Mouse (Mus musculus): ENCODE measurements at regions not wholly inside any gene's neighbourhood (a gene's known extent, or its start where the extent isn't known, plus 50 kb on each side); places are given as distances from the start of the nearest gene placed in this dataset.
"Not testable (repeated sequence)": the region's sequence is repeated elsewhere in the genome, so short reads cannot be mapped to it uniquely, and the experiment has no call there.

DNA sequence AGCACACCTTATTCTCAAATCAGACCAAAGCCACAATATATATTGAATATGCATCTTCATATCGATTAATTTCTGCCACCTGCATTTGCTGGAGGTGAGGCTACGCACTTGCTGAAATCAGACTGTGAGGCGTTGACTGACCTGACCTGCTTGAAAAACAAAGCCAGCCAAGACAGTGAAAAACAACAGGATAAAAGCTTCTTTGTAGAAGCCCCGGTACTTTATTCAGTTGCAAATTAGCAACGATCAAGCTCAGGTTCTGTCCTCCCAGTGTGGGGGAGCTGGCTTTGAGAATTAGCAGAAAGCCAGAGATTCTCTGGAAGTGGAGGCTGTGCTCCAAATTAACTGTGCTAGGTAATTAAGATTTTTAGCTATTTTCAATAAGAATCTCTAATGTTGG, 100.6 kb downstream of the Vmn2r79 start:
- no peak overlapping the region for H3K4me2 ChIP-seq
- WGBS, result 73% methylated on average over 5 of the region's 5 CpGs
- no peaks in the 10 kb centered on the region for H3K36me3 ChIP-seq
- no peak overlapping the region for H3K4me3 ChIP-seq
- H3K9ac ChIP-seq, result no peak overlapping the region
- no peaks in the 10 kb centered on the region; the same call in none of the 2 replicates for H3K9me3 ChIP-seq (replicated peaks)
- no peak for ATAC-seq (replicated peaks; ENCODE audit: insufficient number of reproducible peaks, insufficient read depth, low FRiP score, low read depth)
- no peaks in the 10 kb centered on the region for H3K4me1 ChIP-seq (replicated peaks)
- H3K27me3 ChIP-seq, result no peaks in the 10 kb centered on the region
- H3K27ac ChIP-seq, result no peak overlapping the region

DNA sequence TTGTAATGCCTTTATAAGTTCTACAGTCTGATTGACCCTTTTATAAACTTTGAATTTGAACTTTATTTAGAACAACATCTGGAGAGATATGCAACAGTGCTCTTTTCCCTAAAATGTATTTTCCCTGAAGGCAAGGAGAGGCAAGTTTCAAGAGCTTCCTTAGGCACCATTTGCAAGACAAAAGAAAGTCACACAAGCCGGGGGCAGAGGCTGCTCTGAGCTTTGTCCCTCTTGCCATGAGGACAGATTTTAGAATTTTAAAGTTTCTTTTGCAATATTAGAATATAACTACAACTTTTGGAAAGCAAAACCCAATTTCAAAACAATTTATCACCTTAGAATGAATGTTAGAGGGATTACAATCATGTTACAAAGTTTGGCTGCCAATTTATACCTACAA, 103.7 kb downstream of the Vmn2r79 start:
- H3K36me3 ChIP-seq; H3K4me1 ChIP-seq (replicated peaks); H3K27me3 ChIP-seq; H3K4me3 ChIP-seq; H3K4me2 ChIP-seq; H3K9ac ChIP-seq; H3K27ac ChIP-seq; H3K9me3 ChIP-seq (replicated peaks); ATAC-seq (replicated peaks; ENCODE audit: insufficient number of reproducible peaks, insufficient read depth, low FRiP score, low read depth): not testable (repeated sequence)
- WGBS, result 54% methylated on average over 1 of the region's 1 CpGs

DNA sequence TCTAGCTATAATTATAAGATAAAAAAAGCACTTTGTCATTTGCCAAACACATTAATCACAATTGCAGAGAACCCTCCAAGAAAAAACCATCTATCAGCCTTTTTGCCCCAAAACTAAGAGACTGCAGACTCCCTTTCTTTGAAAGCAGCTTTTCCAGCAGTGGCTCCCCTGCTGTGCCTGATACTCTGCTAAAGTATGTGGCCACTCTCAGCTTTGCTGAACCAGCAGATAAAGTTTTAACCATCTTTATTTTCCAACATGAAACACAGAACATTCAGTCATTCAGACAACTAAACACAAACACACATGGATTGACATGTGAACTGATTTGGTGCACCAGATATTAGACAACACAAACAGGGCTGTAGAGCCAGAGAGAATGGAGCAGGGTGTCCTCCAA, 104.5 kb downstream of the Vmn2r79 start:
- not testable (repeated sequence) for H3K4me2 ChIP-seq; H3K36me3 ChIP-seq; H3K4me3 ChIP-seq; H3K9ac ChIP-seq; H3K27me3 ChIP-seq; H3K9me3 ChIP-seq (replicated peaks); H3K27ac ChIP-seq; H3K4me1 ChIP-seq (replicated peaks); ATAC-seq (replicated peaks; ENCODE audit: insufficient number of reproducible peaks, insufficient read depth, low FRiP score, low read depth)

DNA sequence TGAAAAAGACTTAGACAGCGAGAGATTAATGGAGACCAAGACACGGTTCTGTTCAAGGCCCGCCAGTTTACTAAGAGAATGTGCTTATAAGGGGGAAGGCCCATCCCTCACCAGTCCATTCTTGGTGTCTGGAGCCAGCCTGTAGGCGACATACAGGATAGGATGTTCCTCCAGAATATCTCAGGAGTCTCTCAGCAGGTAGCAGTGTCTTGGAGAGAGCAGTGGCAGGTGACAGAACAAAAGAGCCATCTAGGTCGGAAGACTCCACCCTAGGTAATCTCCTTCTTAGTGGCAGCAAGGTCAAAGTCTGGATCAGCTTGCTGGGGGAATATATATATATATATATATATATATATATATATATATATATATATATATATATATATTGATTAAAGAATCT, 105.4 kb downstream of the Vmn2r79 start:
- H3K36me3 ChIP-seq; H3K4me2 ChIP-seq; H3K9ac ChIP-seq; H3K4me1 ChIP-seq (replicated peaks); H3K4me3 ChIP-seq; H3K9me3 ChIP-seq (replicated peaks); H3K27me3 ChIP-seq; H3K27ac ChIP-seq; ATAC-seq (replicated peaks; ENCODE audit: insufficient number of reproducible peaks, insufficient read depth, low FRiP score, low read depth): not testable (repeated sequence)
- 62% methylated on average over 5 of the region's 5 CpGs for WGBS

DNA sequence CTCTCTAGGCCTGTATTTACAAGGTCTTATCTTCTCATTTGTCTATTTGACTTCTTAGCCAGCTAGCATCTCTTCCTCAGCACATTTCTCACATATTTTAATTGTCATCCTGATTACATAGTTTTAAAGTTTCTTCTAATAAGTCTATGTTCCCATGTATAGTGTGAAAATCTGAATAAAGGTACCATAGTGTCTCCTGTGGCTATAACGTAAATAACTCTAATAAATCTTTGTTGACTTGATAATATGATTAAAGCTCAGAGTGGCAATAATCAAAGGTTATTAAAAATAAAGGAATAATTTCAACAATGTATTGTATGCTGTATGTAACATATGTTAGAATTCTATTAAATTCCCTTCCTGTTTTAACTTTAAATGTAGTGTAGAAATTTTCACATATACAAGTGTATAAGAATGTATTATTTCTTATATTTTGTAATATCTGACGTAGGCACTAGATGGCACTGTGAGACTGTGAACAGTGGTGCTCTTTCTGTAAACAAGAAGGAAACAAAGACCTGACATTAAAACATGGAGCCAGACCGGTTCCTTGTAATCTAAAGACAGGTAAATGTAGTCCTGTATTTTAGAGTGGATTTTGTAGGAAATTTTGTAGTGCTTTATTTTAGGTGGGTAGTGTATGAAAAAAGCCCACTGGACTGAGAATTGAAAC, 114.5 kb downstream of the Vmn2r79 start:
- H3K27ac ChIP-seq, result no peak overlapping the region
- ATAC-seq (replicated peaks; ENCODE audit: insufficient number of reproducible peaks, insufficient read depth, low FRiP score, low read depth), result no peak
- H3K36me3 ChIP-seq, result no peaks in the 10 kb centered on the region
- no peaks in the 10 kb centered on the region for H3K4me1 ChIP-seq (replicated peaks)
- H3K9ac ChIP-seq, result no peak overlapping the region
- no peaks in the 10 kb centered on the region for H3K27me3 ChIP-seq
- H3K4me3 ChIP-seq, result no peak overlapping the region
- H3K9me3 ChIP-seq (replicated peaks), result no peaks in the 10 kb centered on the region
- 34% methylated on average over 3 of the region's 3 CpGs for WGBS
- H3K4me2 ChIP-seq, result peak overlapping the region; percentile 41; the same call in 1 of the 2 replicates

DNA sequence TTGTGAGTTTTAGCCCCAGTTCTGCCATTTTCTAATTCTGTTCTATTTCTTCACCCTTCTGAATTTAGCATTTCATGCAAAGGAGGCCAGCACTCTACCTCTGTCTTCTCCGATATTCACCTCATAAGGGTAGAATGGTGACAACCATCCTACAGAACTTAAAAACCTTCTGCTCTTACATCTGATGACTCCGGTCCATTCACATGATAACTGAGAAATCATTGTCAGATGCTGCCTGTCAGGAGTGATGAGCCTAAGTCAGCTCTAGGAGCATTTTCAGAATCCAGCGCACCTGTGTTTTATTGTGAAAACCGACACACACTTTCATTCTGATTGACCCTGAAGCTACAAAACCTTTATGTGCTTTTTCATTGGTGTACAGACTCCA, 115.1 kb downstream of the Vmn2r79 start:
- H3K4me3 ChIP-seq, result no peak overlapping the region
- H3K4me2 ChIP-seq, result peak overlapping the region; percentile 41; the same call in 1 of the 2 replicates
- H3K4me1 ChIP-seq (replicated peaks), result no peaks in the 10 kb centered on the region
- ATAC-seq (replicated peaks; ENCODE audit: insufficient number of reproducible peaks, insufficient read depth, low FRiP score, low read depth), result no peak
- whole genome bisulfite sequencing, result 69% methylated on average over 4 of the region's 4 CpGs
- H3K9ac ChIP-seq, result no peak overlapping the region
- no peaks in the 10 kb centered on the region for H3K36me3 ChIP-seq
- H3K27me3 ChIP-seq, result no peaks in the 10 kb centered on the region
- H3K27ac ChIP-seq, result no peak overlapping the region
- H3K9me3 ChIP-seq (replicated peaks), result no peaks in the 10 kb centered on the region

DNA sequence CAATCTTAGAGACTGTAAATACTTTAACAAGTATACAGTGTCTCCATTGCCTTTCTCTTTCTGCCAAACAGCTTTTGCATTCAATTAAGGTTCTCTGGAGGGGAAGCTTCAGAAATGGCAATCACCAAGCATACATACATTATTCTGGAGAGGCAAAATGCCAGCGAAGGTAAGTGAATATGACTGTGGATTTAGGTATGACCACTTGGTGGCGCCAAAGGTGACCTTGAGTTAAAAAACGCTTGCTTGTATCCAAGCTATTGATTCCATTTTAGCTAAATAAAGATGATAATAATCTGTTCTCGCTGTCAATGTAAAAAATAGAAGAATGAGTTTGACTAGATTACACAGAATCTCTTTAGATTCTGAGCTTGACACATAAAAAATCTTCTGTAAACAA, 117.7 kb downstream of the Vmn2r79 start:
- H3K9me3 ChIP-seq (replicated peaks), result no peaks in the 10 kb centered on the region
- H3K4me3 ChIP-seq, result no peak overlapping the region
- WGBS, result 6% methylated on average over 4 of the region's 4 CpGs
- no peaks in the 10 kb centered on the region for H3K4me1 ChIP-seq (replicated peaks)
- ATAC-seq (replicated peaks; ENCODE audit: insufficient number of reproducible peaks, insufficient read depth, low FRiP score, low read depth), result no peak
- no peak overlapping the region for H3K9ac ChIP-seq
- H3K36me3 ChIP-seq, result no peaks in the 10 kb centered on the region
- no peak overlapping the region for H3K4me2 ChIP-seq
- H3K27ac ChIP-seq, result no peak overlapping the region
- no peaks in the 10 kb centered on the region for H3K27me3 ChIP-seq

DNA sequence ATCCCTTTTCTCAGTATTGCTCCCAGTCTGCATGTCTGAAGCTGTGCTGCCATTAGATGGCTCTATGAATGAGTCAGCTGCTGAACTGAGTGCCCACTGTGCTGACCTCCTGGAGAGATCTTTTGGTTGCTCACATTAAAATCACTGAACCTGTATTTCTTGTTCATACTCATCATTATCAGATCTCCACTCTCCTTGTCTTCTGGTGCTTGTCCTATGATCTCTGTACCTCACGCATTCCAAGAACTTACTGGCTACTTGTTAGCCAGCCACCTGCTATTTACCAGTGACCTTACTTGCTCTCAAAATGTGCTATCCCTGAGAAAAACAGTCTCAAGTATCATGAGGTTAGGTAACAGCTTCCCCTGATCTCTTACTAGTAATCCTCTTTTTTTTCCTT, 123.4 kb upstream of the Nox4 start:
- Histone ChIP-seq H3K9ac (no peak overlapping the region), H3K4me3 (no peak overlapping the region), H3K27me3 (no peaks in the 10 kb centered on the region), H3K27ac (no peak overlapping the region), H3K9me3 (replicated peaks) (no peaks in the 10 kb centered on the region), H3K36me3 (no peaks in the 10 kb centered on the region), H3K4me1 (replicated peaks) (no peaks in the 10 kb centered on the region), H3K4me2 (no peak overlapping the region)
- no peak for ATAC-seq (replicated peaks; ENCODE audit: insufficient number of reproducible peaks, insufficient read depth, low FRiP score, low read depth)
- WGBS, result 87% methylated on average over 1 of the region's 1 CpGs

DNA sequence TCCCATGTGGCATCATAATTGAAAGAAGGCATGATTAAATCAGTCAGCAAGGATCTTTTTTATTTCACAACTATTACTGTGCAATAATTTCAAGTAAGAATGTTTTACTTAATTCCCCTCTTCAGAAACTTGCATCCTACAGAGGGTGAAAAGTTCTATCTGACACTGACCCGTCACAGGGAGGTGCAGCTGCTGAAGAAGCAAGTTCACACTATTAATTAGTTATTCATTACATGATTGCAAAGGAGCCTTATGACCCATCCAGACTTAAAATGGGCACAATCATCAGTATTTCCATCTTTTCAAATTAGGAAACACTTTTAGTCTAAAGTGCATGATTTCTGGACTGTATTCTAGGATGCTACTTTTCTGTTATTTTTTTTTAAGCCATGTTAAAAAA, 100.0 kb upstream of the Nox4 start:
- ATAC-seq (replicated peaks; ENCODE audit: insufficient number of reproducible peaks, insufficient read depth, low FRiP score, low read depth), result no peak
- H3K4me3 ChIP-seq, result no peak overlapping the region
- no peak overlapping the region for H3K27ac ChIP-seq
- H3K36me3 ChIP-seq, result no peaks in the 10 kb centered on the region
- no peaks in the 10 kb centered on the region for H3K27me3 ChIP-seq
- WGBS, result 57% methylated on average over 1 of the region's 1 CpGs
- H3K9me3 ChIP-seq (replicated peaks), result no peaks in the 10 kb centered on the region
- no peak overlapping the region for H3K9ac ChIP-seq
- no peaks in the 10 kb centered on the region for H3K4me1 ChIP-seq (replicated peaks)
- no peak overlapping the region for H3K4me2 ChIP-seq

DNA sequence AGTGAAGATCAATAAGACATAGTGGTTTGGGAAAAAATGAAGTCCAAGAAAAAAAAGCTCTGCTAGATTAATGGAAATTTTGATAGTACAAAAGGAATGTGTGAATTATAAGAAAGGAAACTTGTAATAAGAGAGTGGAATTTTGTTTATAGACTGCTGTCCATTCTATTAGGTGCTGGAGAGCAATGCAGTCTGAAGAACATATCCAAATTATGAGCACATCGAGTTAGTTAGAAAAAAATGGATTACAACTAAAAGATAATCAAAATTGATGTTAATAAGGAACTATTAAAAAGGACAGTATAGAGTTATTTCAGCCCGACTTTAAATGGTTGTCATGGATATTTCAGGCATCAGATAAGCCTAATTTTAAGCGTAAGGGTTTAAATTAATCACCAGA, 98.2 kb upstream of the Nox4 start:
- H3K36me3 ChIP-seq, result no peaks in the 10 kb centered on the region
- no peaks in the 10 kb centered on the region for H3K27me3 ChIP-seq
- WGBS, result 51% methylated on average over 3 of the region's 3 CpGs
- no peak overlapping the region for H3K27ac ChIP-seq
- H3K9ac ChIP-seq, result no peak overlapping the region
- ATAC-seq (replicated peaks; ENCODE audit: insufficient number of reproducible peaks, insufficient read depth, low FRiP score, low read depth), result no peak
- H3K4me3 ChIP-seq, result no peak overlapping the region
- no peak overlapping the region for H3K4me2 ChIP-seq
- H3K9me3 ChIP-seq (replicated peaks), result no peaks in the 10 kb centered on the region
- H3K4me1 ChIP-seq (replicated peaks), result no peaks in the 10 kb centered on the region

DNA sequence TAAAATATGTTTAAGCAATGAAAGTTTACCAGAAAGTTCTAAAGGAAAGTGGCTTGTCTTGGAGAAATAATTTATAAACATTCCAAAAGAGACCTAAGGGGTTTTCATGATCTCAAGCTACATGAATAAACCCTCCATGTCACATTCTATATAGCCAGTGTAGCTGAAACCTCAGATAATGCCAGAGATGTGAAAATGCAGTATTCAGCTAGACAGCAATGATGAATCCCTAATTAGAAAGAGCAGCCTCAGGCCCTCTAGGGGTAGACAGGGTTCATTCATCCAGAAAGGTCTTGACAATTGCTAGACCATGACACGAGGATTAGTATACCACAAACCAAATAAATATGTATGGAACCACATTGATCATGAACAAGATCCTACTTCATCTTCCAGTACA, 97.2 kb upstream of the Nox4 start:
- Histone ChIP-seq H3K4me1 (replicated peaks) (no peaks in the 10 kb centered on the region), H3K27ac (no peak overlapping the region), H3K4me2 (no peak overlapping the region), H3K9me3 (replicated peaks) (no peaks in the 10 kb centered on the region), H3K4me3 (no peak overlapping the region), H3K27me3 (no peaks in the 10 kb centered on the region), H3K36me3 (no peaks in the 10 kb centered on the region), H3K9ac (no peak overlapping the region)
- no peak for ATAC-seq (replicated peaks; ENCODE audit: insufficient number of reproducible peaks, insufficient read depth, low FRiP score, low read depth)
- WGBS, result 48% methylated on average over 1 of the region's 1 CpGs

DNA sequence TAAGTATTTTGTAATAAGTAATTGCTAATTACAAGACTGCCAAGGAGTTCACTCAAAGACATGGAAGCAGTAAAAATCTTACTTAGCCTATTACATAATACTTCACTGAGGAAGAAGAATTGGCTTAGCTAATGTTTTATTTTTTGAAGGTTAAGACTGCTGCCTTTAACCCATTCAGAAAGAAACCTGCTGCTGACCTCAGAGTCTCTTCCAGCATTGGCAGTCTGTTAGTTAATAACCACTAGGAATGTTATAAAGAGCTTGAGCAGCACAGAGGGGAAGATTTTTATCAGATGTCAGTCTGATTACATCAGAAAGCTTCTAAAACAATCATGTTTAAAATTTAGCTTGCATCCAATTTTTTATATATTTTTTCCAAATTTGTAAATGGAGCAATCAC, 94.9 kb upstream of the Nox4 start:
- Histone ChIP-seq H3K4me1 (replicated peaks) (no peaks in the 10 kb centered on the region), H3K9me3 (replicated peaks) (no peaks in the 10 kb centered on the region), H3K4me3 (no peak overlapping the region), H3K27me3 (no peaks in the 10 kb centered on the region), H3K27ac (no peak overlapping the region), H3K4me2 (no peak overlapping the region), H3K9ac (no peak overlapping the region), H3K36me3 (no peaks in the 10 kb centered on the region)
- ATAC-seq (replicated peaks; ENCODE audit: insufficient number of reproducible peaks, insufficient read depth, low FRiP score, low read depth), result no peak
